Mouse (Mus musculus): Measurements from ENCODE around the gene Rps24.
"Not testable (repeated sequence)": the region's sequence is repeated elsewhere in the genome, so short reads cannot be mapped to it uniquely, and the experiment has no call there.

DNA sequence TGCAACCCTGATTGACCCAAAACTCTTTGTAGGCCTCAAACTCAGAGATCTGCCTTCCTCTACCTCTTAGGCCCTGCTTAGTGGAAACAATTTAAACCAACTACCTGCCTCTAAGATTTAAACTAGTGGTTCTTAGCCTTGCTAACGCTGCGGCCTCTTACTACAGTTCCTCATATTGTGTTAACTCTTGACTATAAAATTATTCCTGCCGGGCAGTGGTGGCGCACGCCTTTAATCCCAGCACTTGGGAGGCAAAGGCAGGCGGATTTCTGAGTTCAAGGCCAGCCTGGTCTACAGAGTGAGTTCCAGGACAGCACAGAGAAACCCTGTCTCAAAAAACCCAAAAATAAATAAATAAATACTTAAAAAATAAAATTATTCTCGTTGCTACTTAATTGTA, 2.8 kb downstream of the Rps24 start:
- TF ChIP-seq CTCF, EP300 (IDR thresholded peaks at IDR 0.05; ENCODE audit: low read depth): not testable (repeated sequence)

All from liver, postnatal 0 days (tissue).